Mouse (Mus musculus) lung, postnatal 4 days (tissue): ENCODE measurements around the gene Slc35f6.

Experiments used
- DNase-seq, 2 experiments: peaks; one replicate each; pipeline ENCODE4 v3.0.0; 2021

The Slc35f6 gene

DNA sequence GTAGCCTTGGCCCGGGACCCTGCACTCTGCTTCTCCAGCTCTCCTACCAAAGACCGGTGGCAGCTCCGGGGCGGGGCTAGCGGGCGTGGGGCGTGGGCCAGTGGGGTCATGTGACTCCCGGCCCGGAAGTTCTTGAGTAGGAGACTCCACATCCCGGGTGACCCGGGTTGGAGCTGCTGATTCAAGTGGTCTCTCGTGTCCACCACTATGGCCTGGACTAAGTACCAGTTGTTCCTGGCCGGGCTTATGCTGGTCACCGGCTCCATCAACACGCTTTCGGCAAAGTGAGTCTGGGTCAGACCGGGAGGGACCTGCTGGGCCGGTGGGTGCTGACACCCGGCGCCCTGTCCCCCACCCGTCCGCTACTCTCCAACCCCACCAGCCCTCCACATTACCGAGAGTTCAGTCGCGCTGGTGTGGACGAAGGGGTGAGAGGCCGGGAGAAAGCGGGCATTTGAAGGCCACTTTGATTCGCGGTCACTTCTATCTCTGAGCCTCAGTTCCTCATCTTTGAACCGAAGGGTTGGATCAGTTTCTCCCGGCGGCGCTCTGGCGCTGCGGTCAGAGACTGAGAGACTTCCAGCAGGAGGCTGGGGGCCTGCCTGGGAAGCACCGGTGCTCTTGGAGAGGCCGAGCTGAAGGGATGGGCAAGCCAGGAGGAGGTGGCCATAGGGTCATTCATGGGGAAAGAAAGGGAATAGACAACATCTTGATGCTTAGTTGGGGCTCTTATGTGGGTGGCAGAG is at the start of gene Slc35f6:
Slc35f6 (plus strand) TSS at position 119 of the 746 bp plus-strand sequence.
- peak; percentile 95 for DNase-seq

DNA sequence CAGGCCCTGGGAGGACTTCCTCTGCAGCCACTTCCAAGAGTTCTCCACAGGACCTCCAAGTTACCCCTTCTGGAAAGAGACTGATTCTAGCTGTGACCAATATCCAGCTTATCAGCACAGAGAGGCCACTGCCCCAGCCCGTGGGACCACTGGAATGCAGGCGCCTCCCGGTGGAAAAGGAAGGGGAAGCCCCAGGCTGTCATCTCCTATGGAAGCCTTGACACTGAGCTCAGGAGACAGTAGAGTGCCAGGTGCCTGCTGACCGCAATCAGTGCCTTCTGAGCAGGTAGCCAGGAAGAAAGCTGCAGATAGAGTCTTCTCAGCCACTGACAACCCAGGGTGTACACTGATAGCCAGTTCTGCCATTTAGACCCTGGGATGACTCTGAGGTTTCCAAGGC is 46.3 kb upstream of the Slc35f6 start:
- DNase-seq: no peak

DNA sequence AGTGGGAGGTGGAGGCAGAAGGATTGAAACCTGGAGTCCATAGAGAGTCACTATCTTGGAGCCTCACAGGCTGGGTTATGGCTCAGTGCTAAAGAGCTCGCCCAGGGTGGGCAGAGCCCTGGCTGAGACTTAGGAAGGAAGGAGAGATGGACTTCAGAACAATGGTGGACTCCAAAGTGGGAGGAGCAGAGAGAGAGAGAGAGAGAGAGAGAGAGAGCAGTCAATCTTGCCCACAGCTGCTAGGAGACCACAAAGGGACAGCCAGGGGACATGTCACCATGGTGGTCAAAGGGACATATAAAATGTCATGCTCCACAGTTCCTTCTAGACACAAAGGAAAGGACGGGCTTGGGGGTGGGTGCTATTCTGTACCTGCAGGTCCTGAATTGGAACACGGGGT is 44.5 kb upstream of the Slc35f6 start:
- DNase-seq: no peak

DNA sequence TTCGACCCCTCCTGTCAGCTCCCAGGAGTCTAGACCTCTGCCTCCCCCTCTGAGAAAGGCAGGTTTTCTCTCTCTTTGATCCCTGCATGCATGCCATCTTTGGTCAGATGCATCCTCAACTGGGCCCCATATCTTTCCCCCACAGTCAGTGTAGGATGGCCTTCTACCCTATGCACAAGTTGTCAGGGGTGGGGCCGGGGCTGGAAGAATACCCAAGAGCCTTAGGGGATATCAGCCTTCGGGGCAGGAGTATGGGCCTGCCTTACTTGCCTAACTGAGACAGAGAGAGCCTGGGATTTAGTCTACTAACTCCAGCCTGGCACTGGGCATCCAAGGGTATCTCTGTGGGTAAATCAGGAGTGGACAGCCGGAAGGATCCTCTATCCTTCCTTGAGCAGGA is 43.8 kb upstream of the Slc35f6 start:
- no peak for DNase-seq

DNA sequence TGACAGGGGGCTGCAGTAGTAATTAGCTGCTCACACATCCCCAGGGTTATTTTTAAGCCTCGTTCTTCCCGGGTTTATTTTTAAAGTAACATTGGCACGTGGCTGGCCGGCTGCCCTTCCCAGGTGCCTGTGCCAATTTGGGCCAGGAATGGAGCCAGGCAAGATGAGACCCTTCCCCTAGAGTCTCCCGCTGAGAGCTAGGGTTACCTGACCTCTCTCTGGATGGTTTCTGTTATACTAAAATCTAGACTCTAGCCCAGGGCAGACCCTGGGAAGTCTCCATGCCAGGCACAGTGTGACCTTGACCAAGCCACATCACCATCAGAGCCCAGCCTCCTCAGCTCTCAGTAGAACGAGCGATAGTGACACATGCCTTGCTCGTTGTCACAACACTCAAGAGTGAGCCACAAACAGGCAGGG is 43.0 kb upstream of the Slc35f6 start:
- DNase-seq: no peak

DNA sequence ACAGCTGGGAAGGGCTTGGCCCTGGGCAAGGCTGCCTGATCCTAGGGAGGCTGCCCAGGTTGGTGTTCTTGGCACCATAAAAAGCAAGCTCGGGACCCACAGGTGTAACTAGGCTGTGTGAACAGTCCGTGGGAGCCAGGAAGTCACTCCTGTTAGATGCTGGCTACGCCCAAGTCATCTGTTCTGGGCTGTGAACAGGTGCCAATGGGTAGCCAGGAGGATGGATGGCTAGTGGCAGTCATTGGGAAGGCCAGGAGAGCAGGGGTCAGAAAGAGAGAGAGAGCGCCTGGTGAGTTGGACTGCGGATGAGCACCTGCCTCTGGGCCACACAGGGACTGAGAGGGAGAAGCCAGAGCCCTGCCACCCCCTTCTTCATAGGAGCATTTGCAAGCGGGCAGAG is 42.1 kb upstream of the Slc35f6 start:
- DNase-seq: no peak

DNA sequence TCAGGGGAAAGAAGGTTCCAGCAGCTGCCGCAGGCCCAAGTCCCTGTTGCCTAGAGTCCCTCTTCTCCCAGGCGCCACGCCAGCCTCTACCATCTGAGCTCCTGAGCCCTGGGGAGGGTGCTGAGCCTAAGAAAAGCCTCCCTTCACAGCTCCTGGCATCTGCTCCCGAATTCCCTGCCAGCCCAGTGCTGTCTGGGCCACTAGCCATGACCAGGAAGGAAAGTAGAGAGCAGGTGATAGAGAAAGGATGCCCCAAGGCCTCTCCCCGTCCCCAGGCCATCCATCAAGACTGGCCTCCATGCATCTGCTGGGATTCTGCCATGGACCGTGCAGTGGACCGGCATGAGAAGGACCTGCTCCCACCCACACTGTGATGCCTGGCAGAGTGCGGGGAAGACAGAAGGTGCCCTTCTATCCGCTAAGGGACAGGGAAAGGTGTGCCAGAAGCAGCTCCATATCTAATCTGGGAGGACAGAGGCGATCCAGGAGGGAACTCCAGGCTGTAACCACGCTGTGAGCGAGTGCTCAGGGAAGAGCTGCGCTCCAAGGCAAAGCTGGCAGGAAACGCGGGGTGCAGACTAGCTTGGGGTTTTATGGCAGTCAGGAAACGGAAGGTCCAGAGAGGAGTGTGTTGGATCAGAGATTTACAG is 41.2 kb upstream of the Slc35f6 start:
- DNase-seq: no peak

DNA sequence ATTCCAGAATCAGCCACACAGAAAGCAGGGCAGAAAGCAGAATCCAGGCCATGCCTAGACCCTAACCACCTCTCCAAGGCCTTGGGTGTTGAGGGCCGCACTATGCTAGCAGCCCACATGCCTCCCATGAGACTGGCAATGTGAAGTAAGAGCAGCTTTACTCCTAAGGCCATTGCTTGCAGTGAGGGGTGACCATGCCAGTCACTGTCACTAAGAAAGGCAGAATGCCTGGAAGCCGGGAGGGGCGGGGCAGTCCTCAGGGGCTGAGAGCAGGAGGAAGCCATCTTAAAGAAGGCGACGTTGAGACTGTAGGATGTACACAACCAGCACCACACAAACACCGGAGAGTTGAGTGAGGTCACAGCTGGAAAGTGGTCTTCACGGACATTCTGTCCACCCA is 38.6 kb upstream of the Slc35f6 start:
- no peak for DNase-seq

DNA sequence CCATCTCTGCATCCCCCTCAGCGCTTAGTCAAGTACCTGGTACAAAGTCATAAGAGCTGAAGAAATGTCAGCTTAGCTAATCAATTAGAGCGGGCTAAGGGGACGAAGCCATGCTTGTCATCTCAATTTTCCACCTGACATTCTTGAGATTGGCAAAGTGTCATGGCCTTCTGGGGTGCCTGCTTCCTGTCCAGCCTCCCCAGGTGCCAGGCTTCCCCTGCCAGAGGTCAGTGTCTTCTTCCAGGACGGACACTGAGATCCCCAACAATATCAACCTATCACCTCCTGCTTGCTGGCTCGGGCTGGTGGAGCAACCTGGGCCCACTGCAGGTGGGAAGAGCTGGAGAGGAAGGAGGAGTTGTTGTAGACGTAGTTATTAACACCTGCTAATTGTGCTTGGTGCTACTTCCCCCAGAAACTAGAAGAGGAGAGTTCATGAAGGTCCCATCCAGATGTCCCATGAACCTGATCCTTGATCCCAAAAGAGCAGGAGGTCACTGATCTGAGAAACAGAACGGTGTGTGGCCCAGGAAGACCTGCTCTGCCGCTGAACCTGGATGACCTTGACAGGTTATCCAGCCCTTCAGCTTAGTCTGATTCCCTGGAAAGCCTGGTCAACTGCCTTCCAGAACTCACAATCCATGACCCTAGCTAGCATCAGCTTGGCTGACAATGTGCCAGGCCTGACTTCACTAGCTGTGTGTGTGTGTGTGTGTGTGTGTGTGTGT is 37.7 kb upstream of the Slc35f6 start:
- no peak for DNase-seq

DNA sequence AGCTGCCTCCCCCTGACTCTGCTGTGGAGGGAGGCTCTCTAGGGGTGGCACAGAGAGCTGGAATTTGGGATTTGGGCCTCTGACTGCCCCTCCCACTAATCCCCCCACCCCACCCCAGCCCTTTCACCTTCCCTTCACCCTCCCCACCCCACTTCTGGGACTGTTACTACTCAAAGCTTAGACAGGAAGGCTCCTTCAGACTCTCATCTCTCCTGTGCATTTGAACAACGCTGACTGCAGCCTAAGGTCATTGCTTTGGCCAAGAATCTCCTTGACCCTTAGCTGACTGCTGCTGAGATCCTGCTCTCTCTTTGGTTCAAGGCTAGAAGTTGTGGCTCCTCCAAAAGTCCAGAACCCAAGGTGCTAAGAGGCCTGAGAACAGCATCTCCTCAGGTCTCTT is 36.6 kb upstream of the Slc35f6 start:
- DNase-seq: no peak

DNA sequence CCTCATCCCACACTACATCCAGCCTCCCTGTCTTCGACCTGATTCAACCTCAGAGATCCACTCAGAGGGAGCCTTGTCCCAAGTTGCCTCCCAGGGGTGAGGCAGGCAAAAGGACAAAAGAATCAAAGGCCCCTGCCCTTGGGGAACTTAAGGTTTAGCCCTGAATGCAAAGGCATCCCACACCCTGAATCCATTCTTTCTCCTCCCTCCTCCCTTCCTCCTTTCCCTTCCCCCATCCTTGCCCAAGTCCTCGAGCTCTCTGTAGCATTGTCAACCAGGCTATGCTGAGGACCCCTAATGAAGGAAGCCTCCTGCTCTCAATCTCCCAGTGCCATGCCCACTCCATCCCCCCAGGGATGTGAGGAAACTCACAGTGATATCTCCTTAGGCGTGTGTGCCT is 36.0 kb upstream of the Slc35f6 start:
- no peak for DNase-seq

DNA sequence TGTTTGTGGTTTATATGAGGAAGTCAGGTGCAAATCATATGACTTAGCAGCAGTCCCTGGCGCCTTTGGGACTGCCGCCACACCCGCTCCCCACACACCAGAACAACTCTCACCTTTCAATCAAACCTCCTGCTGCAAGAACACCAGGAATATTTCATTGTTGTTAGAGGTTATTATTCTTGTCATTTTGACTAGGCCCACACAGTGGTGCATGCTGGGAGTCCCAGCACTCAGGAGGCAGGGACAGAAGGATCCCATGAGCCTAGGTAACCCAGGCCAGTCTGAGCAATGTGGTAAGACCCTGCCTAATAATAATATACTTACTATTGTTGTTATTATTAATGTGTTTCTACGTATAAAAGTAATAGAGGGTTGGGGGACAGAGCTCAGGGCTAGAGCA is 35.2 kb upstream of the Slc35f6 start:
- DNase-seq: no peak

DNA sequence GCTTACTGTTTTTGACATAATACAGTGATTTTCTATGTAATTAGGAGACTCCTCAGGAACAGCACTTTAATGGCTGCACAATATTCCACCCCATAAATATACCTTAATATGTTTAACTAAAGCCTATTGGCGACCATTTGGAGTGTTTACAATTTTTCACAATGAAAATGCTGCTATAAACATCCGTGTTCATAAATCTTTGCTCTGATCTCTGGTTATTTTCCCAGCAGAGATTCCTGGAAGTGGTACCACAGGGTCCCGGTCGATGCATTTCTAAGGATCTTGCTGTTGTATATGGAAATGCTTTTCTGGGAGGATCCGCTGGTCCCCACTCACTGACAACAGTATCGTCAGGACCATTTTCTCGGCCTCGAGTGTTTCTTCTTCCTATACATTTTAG is 34.5 kb upstream of the Slc35f6 start:
- no peak for DNase-seq

DNA sequence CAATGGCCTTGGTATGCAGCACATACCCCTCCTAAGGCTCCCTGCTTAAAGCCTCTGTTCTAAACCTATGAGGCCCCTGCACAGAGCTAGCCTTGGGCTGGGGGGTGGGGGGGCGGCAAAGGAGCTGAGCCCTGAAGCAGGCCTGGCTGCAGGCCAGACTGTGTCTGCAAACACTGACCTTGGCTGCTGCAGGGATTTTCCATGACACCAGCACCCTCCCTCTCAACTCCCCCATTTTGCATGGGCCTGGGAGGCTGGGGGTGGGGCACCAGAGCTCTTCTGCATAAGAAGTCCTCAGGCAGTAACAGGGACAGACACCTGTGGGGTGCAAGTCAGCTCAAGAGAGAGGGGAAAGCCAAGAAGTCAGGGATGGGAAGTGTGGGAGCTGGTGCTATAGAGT is 33.5 kb upstream of the Slc35f6 start:
- DNase-seq: peak; percentile 83 to 92

DNA sequence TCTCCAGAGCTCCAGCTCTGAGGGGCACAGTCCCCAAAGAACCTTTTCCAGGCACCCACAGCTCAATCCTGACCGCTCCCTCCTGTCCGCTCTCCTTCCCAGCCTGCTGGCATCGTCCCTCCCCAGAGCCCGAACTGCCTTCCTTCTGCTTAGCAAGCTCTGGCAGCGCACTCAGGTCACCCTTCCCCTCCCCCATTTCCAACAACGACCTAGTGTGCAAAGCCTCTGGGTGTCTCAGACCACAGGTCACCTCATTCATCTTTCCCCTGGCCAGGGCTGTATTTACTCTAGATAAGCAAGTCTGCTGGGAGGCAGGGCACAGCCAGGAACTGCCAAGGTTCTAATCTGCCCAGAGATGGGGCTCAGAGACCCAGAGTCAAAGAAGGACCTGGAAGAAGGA is 32.3 kb upstream of the Slc35f6 start:
- DNase-seq: peak; percentile 25 to 57

DNA sequence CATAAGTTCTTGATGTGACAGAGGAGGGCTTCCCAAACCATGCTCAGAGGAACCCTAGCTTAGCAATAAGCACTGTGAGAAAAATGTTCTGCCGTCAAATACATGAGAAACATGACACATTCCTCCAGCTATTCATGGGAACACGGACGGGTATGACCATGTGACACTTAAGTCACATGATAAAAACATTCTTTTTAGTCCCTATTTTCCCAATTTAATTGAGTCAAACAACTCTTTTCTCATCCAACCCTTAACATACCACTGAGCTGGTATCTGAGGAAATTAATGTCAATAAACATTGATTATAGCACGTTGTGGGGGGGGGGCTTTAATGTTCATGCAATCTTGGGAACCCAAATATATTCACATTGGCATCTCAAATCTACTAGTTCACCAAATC is 31.9 kb upstream of the Slc35f6 start:
- DNase-seq: no peak

DNA sequence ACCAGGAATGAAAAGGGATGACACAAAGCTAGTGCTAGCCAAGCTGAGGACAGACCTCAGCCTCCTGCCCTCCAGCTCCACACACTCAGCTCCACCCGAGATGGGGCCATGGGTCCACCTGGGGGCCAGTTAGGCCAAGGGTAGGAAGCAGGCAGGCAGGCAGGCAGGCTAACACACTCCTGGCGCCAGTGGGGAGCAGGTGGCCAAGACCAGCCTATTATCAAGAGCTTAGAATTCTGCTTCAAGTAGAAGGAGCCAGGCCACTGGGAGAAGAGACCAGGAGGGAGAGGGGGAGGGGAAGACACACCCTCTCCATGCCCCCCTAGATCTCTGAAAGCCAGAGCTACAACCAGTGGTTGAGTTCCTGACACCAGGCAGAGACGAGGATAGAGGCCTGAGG is 31.1 kb upstream of the Slc35f6 start:
- DNase-seq: no peak

DNA sequence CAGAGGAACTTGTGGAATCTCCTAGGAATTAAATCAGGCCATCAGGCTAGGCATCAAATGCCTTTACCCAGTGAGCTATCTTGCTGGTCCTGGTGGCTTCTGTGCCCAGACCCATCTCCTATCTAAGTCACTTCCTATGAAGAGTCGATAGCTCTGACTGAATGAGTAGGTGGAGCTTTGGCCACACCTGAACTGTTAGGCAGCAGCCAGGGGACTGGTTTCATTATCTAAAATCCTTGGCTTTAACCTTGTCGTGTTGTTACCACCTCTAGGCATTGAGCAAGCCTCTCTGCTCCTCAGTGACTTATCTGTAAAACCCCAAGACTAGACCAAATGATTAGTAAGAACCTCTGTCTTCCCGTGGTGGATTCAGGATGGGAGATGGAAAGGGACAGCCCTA is 30.4 kb upstream of the Slc35f6 start:
- no peak for DNase-seq

DNA sequence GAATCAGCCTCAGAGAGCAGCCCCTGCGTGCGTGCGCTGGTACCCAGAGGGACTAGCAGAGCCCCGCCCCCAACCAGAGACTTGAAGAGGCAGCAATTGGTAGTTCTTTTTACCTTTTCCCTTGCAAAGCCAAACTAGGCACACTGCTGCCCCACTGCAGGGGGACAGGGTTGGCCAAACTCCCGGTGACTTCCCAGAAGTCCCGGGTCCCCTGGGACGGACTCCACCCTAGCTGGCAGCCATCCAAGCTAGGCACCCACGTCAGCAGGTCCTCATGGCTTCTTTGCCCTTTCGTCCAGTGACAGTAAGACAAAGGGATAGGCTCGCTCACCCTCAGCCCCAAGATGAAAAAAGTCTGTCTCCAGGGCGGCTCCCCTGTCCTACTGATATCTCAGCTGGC is 29.9 kb upstream of the Slc35f6 start:
- DNase-seq: peak; percentile 48 to 73

DNA sequence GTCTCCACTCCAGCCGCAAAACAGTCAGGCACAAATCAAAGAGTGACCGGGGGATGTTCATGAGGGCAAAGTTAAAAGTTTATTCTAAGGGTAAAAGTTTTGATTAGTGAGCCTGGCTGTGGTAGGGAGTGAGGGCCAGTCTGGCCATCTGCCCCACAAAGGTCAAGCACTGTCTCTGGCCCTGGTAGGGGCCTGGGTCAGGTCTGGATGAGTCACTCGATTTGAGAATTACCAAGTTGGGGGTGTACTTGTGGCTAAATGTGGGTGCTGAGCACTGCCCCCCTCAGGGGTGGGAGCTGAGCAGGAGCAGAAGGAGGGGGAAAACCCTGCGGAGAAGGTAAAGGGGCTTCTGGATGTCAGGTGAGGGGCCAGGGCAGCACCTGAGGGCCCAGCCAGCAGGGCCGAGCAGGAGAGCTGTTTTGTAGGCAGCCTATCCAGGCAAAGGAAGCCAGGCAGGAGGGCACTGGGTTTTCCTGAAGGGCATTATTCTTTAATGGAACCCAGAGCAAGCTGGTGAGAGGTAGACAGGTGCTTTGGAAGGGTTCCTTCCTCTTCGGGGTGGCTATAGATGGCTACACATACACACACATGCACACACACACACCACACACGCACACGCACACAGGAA is 29.2 kb upstream of the Slc35f6 start:
- no peak for DNase-seq

DNA sequence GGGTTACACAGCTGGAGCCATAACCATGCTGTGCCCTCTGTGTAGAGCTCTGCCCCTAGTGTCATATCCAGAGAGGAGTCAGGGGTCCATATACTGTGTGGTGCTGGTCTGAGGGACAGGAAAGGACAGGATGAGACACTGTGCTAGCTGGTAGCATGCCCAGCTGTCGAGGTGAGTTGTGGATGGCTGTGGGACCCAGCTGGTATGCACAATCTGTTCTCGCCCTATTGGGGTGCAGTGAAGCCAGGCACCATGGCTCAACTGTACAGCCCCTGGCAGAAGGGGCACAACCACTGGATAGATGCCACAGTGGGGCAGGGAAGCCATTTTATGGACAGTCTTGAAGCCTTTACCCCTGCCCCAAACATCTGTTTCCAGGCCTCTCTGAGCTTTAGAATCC is 28.5 kb upstream of the Slc35f6 start:
- no peak for DNase-seq

DNA sequence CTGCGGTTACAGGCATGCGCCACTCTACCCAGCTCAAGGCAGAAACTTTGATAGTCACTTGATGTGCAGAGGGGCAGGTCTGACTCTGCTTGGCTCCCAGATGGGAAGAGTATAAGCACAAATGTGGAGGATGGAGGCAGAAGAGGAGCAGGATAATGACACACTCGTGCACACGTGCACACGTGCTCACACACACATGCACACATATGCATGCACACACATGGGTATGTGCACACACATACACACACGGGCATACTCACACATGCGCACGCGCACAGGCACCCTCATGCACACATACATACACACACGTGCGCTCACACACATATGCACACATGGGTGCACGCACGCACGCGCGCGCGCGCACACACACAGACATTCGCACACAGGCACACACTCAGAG is 27.2 kb upstream of the Slc35f6 start:
- DNase-seq: no peak

DNA sequence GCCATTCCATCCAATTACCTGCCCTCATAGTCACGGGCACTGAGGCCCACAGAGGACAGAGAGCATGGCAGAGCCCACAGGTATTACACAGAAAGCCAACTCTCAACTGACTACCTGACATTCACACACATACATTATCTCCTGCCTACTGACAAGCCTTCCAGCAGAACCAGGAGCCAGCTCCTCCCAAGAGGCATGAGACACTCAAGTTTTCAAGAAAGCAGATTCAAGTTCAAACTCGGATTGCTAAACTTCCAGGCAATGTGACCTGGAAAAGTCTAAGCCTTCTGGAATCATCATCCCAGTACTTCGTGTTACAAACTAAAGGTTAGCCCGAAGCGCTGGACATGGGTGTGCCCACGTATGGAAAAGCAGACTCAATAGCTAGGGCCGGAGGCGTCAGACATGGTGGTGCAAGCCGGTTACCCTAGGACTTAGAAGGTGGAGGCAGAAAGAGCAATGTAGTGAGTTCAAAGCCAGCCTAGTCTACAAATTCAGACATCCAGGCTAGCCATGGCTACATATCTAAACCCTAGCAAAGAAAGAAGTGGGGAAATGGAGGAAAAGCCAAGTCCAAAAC is 26.4 kb upstream of the Slc35f6 start:
- DNase-seq: no peak

DNA sequence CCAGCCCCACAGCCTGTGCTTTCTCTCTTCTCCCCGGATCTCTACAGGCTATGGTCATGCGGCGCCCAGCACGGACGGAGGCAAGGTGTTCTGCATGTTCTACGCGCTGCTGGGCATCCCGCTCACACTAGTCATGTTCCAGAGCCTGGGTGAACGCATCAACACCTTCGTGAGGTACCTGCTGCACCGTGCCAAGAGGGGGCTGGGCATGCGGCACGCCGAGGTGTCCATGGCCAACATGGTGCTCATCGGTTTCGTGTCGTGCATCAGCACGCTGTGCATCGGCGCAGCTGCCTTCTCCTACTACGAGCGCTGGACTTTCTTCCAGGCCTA is 25.9 kb upstream of the Slc35f6 start:
- DNase-seq: no peak
